Mouse (Mus musculus) adrenal gland, postnatal 14 days (tissue): ENCODE measurements at regions not wholly inside any gene's neighbourhood (a gene's known extent, or its start where the extent isn't known, plus 50 kb on each side); places are given as distances from the start of the nearest gene placed in this dataset.

Source experiments
- DNase-seq: peaks from one replicate; pipeline ENCODE4 v3.0.0; 2021; ENCODE audit warnings: mixed read lengths

DNA sequence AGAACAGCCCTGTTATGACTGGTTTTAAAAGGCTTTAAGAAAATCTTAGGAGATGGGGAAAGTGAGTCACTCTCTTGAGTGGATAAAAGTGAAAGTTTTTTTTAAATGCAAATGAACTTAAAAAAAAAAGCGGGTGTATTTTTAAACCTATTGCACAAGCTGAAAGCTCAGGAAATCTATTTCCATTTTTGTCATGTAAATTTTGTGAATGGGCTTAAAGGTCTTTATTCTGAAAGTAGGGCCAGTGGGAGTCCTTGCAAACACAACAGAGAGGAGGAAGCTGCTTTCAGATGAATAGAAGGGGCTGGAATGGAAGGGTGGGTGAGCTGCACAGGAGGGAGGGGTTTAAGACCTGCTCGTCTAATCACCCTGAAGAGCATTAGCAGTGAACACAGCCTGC is 62.9 kb downstream of the Fam84a start:
- no peak for DNase-seq

DNA sequence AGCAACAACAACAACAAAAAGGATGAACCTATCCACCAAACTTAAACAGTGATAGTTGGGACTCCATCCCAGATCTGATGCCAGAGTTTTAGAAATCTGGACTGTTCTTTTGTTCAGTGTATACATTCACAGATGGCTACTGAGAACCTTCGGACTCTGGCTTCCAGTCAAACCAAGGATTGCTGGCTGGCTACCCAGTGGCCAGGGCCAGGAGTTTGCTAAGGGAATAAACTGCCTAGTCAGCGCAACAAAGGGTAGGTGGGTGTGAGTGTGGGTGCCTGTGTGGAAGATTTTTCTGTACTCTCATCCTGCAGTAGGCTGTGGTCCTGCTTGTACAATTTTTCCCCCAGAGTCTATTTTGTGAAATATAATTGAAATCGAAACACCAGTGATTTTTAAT is 69.1 kb downstream of the Fam84a start:
- no peak for DNase-seq

DNA sequence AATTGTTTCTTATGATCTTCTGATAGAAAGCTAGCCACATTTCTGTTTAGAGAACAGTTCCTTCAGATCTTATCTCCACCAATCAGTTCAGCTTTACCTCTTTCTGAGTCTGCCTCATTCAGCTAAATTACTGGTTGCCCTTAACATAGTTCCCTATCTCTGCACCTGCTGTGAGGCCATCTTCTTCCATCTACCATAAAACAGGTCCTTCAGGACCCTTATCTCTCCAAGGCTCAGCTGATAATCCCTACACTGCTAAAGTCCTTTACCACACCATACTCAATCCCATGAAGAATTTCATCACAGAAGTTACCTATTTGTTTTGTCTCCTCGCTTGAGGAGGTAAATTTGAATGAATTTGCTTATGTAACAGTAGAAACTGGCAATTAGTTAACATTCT is 72.0 kb downstream of the Fam84a start:
- no peak for DNase-seq

DNA sequence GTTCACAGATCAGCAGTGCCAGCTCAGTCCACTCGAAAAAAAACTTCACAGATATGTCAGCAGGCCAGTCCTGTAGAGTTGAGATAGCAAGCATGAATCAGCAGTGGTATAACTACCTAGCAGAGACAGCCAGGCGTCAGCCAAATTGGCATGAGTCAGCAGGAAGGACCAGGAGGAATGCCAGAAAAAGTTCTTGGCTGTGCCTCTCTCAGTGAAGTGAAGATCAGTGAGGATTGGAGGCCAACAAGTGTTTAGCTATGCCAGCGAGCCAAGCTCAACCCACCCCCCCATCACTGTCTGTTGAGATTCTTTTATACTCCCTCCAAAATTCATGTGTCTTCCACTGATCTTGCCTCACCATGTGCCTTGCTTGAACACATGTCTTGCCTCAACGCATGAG is 82.8 kb downstream of the Fam84a start:
- DNase-seq, result peak; percentile 71

DNA sequence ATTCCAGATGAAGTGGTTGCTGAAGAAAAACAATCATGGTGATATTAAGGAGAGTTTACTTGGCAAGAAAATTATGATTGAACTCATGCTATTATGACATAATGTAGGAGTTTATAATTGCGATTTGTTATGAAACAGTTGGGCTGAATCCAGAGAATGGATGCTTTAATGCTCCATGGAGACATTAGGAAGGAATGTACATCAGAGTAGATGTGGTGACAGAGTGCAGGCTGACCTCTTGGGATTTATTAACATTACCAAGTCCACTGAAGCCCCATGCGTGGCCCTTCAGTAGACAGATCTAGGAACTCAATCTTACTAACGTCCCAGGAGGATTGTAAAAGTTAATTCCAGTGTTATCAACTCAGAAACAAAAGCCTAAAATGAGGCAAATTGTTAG is 86.5 kb downstream of the Fam84a start:
- no peak for DNase-seq

DNA sequence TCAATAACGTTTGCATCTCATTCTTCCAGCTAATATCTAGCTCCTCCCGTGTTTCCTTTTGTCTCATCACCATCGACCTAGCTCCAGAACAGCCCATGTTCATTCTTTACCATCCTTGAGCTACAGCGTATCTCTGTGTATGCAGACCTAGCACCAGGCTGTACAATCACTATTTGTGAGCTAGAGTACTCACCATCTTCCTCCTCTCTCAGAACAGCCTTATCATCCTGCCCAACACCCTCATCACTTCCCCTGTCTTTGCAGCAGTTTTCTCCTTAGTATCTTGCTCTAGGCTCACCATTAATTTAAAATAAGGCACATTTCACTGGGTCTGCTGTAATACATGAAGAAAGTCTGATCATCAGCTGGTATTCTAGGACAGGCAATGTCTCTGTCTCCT is 88.6 kb downstream of the Fam84a start:
- no peak for DNase-seq

DNA sequence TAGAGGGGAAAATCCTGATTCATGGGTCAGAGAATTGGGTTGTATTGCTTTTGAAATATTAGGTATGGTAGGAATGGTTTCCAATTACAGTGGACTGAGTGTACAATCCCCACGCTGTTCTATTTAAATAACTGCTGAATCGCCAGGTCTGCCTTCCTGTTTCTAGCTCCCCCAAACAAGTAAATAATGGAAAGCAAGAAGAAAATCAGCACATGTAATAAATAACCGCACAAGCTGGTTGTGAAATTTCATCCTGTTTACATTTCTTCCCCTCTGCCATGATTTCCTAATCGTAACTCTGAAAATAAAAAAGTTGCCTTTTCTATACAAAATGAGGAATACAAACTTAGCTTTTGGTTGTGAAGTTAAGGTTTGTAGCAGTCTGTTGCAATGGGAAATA is 95.7 kb downstream of the Fam84a start:
- DNase-seq, result no peak

DNA sequence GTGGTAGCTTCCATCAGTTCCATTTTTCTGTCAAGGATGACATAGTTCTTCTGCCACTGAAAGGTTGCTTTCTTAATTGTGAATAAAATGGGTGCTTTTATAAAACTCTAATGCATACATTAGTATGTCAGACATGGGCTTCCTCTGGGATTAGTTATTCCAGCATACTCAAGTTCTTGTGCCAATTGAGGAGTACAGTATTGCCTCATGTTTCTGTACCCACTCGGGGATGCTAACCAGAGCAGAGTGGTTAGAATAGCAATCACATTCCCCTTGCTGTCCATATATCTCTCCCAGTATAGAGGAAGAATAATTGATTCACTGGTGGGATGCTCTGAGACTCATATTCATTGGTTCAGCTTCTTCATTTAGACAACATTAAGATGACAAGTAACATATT is 119.5 kb downstream of the Fam84a start:
- no peak for DNase-seq

DNA sequence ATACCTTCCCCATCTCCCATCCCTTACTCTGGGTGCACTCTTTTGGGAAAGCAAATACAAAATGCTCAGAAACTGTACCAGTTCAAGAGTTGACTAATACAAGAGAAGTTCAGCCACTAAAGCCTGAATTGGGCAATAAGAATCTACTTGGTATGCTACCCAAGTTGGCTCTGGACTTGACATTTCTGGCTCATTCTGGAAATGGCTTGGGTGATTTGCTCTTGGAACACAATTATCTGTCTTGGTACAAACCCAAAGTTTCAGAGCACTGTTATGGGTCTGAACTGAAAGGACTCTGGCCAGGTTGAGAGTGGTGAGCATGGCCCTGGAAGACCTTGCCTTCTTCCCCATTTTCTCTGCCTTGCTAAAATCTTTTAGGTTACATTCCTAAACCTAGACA is 136.6 kb downstream of the Fam84a start:
- no peak for DNase-seq

DNA sequence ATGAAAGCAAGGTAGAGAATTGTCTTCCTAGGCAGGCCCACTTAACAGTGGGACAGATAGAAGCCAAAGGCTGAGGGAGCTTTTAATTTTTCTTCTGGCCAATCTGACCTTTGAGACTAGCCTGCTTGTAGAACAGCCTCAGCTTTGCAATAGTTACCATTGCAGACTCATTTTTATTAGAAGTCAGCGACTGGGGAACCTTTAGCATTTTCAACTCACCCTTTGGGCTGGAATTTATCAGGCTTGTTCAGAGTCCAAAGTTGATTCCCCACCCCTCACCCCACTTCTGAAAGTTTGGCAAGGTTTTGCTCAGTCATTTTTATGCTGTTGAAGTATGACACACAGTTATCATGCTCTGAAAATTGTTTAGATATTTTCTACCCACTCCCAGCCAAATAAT is 145.9 kb downstream of the Fam84a start:
- DNase-seq, result no peak

DNA sequence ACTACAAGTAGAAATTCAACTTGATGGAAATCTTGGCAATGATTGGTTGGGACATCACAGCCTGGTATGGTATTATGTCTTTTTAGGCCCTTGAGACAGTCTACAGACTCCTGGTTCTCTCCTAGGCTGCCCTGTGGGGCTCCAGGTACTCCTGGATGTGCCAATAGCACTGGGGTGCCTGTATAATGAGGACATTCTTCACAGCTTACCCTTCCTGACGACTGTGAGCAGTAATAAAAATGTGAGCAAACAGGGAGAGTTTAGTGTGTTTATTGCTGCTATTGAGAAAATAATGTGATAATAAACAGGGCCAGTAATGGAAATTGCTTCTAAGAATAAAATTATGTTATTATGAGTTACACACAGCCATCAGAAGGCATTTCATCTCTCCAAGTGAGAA is 150.2 kb downstream of the Fam84a start:
- DNase-seq, result no peak

DNA sequence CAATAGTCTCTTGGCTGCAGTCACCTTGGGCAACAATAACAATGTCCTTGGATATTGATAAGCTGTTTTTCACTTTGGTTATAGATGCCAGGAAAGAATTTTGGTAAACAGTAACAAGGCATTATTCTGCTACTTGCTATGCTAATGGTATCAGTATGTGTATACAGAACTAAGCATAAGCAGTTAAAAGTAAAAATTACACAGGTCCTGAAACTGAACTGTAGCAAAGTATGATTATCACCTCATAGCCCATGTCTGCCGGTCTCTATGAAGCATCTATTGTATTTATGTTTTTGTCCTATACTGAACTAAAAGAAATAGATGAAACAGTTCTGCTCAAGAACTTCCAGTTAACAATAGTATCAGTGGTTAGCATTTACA is 167.5 kb downstream of the Fam84a start:
- DNase-seq, result no peak

DNA sequence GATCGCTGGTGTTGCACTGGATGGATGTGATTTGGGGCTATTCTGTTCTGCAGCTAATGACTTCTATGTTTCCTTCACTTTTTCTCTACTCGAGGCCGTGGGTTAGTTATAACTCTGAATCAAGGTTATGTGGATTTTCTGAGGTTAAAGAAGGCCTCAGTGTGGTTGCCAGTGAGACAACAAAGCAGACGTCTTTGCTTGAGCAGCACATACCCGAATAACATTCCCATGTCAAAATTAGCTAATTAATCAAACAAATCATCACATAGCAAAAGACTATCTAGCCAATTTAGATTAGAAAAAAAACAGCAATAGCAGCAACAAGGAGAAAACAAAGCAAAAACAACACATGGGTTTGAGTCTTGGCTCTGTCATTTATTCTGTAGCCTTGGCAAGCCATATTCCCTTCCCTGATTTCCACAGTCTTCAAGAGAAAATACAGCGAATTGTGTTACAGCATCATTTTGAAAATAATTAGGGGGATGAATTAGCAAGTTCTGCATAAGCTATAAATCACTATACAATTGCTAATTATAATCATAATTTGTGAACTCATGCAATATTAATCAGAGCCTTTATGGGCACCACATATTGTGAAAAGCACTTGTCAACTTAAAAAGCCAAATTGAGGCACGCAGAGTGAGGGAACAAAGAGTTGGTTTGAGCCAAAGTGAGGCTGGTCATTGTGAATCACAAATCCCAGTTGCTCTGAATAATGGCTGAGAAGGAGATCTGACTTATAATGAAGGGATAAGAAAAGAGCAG is 168.0 kb downstream of the Fam84a start:
- DNase-seq, result no peak

DNA sequence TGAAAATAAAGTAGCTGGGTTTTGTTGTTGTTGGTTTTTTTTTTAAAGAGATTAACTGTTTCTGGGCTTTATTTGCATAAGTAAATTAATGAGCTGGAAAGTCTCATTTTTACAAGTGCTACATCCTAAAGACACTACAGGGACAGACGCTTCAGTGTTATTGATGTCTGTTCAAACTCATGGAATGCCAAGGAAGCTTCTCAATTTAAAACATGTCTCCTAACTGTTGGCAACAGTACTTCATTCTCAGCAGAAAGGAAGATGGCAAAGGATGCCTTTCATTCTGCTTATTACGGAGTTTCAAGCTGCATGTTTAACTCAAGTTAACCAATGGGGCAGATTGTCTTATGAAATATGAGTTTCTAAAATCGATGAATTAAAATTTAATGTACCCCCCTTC is 187.3 kb downstream of the Fam84a start:
- no peak for DNase-seq

DNA sequence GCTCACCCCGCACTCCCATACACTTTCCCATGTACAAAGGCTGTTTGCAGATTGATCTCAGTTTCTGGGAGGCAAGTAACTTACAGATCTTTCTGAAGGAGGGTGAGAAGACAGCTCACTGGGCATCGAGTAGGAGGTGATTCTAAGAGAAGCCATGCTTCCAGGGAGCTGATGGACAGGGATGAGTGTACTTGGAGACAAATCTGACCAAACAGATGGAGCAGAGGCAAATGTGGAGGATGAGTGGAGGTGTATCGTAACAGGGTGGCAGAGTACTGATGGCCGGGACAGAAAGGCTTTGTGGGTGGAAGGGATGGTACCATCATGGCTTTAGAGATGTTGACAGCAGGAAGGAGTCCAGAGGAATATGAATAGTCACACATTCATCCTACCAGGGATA is 212.4 kb downstream of the Fam84a start:
- no peak for DNase-seq

DNA sequence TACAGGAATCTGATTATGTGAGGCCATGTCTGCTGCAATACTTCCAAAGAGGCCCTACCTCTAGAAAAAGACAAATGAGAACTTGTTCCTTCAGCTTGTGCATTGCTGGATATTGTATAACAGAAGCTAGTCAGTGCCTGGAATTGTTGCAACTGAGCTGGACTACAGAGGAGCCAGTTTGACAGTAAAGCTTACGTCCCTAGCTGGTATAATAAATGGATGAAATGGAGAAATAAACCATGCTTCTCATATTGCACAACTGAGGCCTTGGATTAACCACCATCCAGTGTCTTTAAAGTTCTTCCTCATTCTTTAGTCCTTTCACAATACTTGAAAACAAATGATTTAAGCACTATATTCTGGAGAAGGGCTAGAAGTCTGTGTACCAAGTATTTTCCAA is 230.8 kb downstream of the Fam84a start:
- no peak for DNase-seq

DNA sequence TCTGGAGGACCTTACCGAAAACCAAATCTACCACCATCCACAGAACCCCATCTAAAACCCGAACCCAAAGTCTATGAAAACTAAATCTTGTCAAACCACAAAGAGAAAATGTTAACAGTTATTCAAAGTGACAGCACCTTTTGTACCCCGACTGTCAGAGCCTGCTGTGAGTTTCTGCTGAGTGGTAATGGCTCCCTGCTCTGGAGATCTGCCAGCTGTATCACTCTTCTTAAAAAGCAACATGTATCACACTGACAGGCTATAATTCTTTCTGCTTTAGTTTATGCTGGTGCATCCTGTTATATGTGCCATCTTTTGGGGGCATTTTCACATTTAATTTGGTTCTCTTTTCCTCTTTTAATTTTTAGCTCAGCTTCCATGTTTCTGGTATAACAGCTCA is 268.5 kb downstream of the Fam84a start:
- no peak for DNase-seq

DNA sequence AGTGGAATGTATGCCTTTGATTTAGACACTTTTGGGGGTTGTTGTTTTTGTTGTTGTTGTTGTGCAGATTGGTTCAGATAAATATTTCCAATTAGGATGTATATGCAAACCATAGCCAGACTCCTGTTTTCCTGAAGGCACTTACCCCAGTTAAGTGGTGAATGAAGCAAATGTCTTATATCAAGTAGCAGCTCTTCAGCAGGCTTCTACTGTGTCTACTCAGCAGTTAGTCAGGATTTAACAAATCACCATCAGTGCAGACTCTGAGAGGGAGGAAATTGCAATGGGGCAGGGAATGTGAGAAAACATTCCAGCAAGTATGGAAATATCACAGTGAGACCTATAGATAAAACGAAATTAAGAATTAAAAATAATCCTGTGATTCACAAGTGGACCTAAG is 282.7 kb downstream of the Fam84a start:
- DNase-seq, result no peak

DNA sequence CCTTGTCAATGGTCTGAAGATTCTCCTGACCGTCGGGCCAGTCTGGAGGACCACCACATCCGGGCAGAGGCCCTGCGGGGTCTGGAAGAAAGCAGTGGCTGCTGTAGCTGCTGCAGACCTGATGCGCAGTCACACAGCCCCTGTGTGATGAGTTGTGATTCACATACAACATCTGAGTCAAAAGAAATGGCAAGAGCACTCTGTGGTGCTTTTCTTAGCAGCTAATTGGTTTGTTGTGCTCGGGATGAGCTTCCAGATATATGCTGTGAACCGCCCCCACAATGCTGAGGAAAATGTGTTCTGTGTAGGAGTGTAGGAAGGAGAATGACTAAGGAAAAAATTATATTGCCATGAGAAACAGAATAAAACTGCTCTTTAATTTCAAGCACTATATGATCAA is 290.6 kb downstream of the Fam84a start:
- DNase-seq, result no peak

DNA sequence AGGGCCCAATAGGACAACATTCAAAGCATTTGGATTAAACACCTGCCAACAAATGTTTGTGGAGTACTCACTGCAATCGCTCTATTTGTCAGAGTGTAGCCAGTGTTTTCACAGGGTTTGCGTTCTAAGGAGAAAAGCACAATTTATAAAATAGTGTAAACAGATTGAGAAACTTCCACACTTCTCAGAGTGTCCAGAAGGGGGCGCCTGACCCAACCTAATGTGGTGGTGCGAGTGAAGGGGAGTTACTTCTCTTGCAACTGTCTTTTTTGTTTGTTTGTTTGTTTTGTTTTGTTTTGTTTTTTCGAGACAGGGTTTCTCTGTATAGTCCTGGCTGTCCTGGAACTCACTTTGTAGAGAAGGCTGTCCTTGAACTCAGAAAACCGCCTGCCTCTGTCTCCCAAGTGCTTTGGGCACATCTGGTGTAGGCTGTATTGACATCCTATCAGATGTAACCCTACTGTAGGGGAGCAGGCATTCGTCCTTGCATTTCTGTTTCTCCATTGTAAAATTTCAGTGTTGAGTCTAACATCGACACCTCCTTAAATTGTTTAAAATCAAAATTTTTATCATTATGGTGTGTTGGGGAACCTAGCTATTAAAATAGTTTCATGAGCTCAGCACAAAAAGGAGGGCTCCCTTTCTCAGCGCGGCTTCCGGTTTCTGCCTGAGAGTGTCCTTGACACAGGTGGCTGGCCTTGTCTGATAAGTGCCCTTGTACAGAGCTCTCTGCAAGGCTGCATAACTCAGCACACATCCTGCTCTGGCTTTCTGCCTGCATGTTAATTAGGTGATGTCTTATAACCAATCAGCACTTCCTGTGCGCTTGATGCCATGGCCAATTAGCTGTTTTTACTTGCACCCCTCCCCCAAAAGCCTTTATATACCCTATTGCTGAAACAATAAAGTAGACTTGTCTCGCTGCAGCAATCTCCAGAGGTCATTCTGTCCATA is 307.0 kb downstream of the Fam84a start:
- DNase-seq, result peak; percentile 59

DNA sequence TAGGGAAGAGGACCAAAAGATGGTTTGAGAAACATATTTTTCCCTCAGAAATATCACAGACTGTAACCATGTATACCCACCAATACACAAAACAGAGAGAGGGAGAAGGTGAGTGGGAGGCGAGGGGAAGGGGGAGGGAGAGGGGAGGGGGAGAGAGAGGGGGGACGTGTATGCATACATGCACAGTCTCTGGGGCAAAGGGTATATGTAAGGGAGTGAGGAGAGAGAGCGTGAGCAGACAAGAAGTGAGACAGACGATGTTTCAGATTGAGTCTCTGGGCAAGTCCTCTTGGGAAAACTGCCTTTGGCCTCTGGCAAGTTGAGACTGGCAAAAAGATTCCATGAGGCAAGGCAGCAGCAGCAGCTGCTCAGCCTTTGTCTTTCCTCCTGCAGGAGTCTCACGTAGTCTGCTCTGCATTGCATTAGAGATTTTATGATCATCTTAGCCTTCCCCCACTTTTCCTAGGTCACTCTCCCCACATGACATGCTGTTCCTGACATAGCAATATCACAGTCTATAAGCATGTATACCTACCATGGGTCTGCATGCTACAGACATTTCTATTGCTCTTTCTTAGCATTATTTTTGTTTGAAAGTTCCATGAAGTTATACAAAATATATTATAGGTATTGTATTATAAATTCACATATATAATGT is 308.3 kb downstream of the Fam84a start:
- DNase-seq, result no peak

DNA sequence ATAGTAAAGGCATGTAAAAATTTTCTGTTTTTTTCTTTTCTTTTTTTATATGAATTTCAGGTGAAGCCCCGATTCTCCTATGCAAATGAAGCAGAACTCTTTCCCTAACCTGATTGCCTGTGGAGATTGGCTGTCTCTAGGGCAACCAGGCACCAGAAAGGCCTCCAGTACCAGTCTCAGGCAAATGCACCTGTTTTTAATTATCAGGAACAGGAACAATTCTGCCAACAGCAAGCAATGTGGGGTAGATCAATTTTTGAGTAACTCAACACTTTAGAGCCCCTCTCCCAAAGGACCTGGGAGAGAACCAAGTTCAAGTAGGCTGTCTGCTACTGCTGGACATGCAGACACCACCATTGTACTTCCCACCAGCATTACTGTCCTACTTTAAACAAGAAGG is 310.6 kb downstream of the Fam84a start:
- no peak for DNase-seq

DNA sequence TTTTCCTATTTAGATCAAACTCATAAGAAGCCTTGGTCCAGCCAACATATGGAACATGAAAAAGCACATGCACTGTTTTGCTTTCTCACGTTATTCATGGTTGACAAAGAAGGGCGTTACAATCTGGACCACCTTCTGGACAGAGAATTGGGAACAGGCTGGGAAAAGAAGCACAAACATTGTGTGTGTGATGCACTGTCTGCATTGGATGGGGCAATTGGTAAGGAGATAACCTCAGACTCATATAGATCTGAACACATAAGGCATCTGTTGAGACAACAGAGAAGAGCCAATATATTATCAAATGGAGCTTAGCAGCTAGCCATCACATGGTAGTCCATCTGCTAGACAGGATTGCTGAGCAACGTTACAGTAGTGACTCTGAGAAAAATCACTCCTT is 317.1 kb downstream of the Fam84a start:
- DNase-seq, result no peak
